Mouse (Mus musculus) spleen, adult 2 months (tissue): Measurements from ENCODE around the gene Rd3l.

Experiments
- CTCF ChIP-seq: fragments of 200-500 bp; IDR thresholded peaks from 2 replicates; pipeline ENCODE4 v1.5.1; 2011; ENCODE audit warnings: mild to moderate bottlenecking, inconsistent platforms; ENCODE audit not compliant: insufficient read depth, insufficient read length, insufficient replicate concordance; ENCODE audit errors: extremely low read depth
- POLR2A ChIP-seq: fragments of 200-500 bp; IDR thresholded peaks from 2 replicates; pipeline ENCODE4 v1.6.1; 2011; ENCODE audit warnings: low read depth, low read length, inconsistent platforms

GRCm38 (mm10) chr12:111992626-111993025 is 11.5 kb upstream of the Rd3l start:
- TF ChIP-seq CTCF, result no peak
- no peak for TF ChIP-seq POLR2A
